Mouse (Mus musculus) CD8-positive naive resting alpha-beta T cell, adult 2 months (primary cell): ENCODE data around the gene Dnaja4.

Source experiments
- DNase-seq, 2 experiments: peaks; one replicate each; pipeline ENCODE4 v3.0.0; 2022; ENCODE audit warnings: low read depth in 2 of 2, low spot score in 2 of 2

Dnaja4 gene

GRCm38 (mm10) chr9:54750215-54750981 is 51.7 kb downstream of the Dnaja4 start:
- DNase-seq: no peak

GRCm38 (mm10) chr9:54751684-54752083 is 53.0 kb downstream of the Dnaja4 start:
- no peak for DNase-seq

- no peak for DNase-seq
Observed at GRCm38 (mm10) chr9:54752201-54752943, 53.7 kb downstream of the Dnaja4 start.

GRCm38 (mm10) chr9:54752944-54753295 is 54.2 kb downstream of the Dnaja4 start:
- no peak for DNase-seq

DNA sequence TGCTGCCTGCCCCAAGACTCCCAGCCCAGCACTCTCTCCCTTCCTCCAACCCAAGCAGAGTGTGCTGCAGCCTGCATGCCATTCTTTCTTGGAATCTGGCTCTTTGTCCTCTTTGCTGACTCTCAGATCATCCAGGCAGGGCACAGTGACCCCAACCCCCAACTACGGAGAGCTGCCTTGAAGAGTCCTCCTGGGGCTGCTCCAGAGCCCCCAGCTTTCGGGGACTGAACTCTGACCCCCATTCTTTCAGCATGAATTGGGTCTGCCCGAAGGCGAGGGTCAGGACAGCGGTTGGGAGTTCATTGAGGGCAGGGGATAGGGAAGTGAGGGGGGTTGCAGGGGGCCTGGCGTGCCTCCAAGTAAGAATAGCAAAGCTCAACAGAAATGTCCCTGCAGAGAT is 60.9 kb downstream of the Dnaja4 start:
- no peak for DNase-seq

- DNase-seq: no peak
Observed at GRCm38 (mm10) chr9:54764091-54764490, 65.4 kb downstream of the Dnaja4 start.

DNA sequence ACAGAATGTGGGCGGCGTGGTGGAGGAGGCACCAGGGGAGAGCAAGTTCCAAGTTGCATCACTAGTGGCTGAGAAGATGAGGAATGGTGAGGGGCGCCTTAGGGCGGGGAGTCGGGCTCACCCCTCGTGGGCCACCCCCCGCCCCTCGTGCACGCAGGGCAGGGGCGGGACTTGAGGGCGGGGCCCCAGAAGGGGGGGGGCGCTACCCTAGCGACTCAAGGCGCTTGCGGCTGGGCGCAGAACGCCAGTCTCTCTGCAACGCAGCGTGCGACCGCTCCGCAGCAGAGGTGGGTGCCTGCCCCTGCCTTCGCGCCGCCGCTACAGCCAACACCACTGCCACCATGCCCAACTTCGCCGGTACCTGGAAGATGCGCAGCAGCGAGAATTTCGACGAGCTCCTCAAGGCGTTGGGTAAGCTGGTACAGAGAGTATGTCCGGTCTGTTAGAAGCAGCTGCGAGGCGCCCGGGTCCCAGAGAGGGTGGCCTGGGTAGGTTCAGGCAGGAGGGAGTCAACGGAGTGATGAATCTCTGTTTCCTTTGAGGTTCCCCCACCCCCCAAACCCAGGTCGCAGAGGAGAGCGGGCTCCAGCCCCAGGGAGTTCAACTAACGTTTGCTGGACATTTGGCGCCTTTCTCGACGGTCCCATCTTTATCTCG is 66.0 kb downstream of the Dnaja4 start, which contains the start of gene Crabp1:
TSS of gene Crabp1 (plus strand) at position 188 of the 657 bp plus-strand sequence.
- no peak for DNase-seq

GRCm38 (mm10) chr9:54765336-54766085 is 66.8 kb downstream of the Dnaja4 start:
- DNase-seq: no peak
